10 mouse cellular contexts compared by ENCODE assay signal in genomic region chr4:125126186-125126585, GRCm38 (mm10). TPM values are rescaled to one million over a fixed set of nuclear protein-coding genes. Genes with fewer than 3 reads are reported as not detected.
DNase-seq lines count a peak whose midpoint lies in the region; ATAC-seq and TF ChIP-seq lines count a peak whose summit lies in the region.
"Had no signal": no experiment of that assay in that cellular context is flagged by ENCODE, and none has a peak within 500 bp of the region (broad histone marks: within the 10 kb centered on the region; RNA-seq: fewer than 3 reads in every experiment).

No protein-coding gene starts in this region.

- H3K9ac ChIP-seq in lung, postnatal 0 days (replicated peaks; ENCODE audit: low read depth): no peak overlapping the region
- no peak overlapping the region for H3K9ac ChIP-seq in limb, embryonic 15.5 days
- peak overlapping the region; percentile 79 for H3K9ac ChIP-seq in stomach, embryonic 16.5 days (ENCODE audit: low read length)

- H3K27ac ChIP-seq in lung, postnatal 0 days (ENCODE audit: low read length): no peak overlapping the region
- no peak overlapping the region for H3K27ac ChIP-seq in limb, embryonic 15.5 days
- H3K27ac ChIP-seq in stomach, embryonic 16.5 days (ENCODE audit: low read length): peak overlapping the region; percentile 94; the same call in 1 of the 2 replicates

- H3K4me1 ChIP-seq in lung, postnatal 0 days (ENCODE audit: insufficient read depth, low read depth, low read length): peaks cover 40% of the 10 kb centered on the region
- peaks cover 36% of the 10 kb centered on the region for H3K4me1 ChIP-seq in limb, embryonic 15.5 days
- H3K4me1 ChIP-seq in stomach, embryonic 16.5 days (ENCODE audit: control insufficient read depth, insufficient read depth, low read length): peaks cover 37% of the 10 kb centered on the region

- no peaks in the 10 kb centered on the region for H3K27me3 ChIP-seq in lung, postnatal 0 days (replicated peaks; ENCODE audit: insufficient read depth, low read length)
- peaks cover 8% of the 10 kb centered on the region for H3K27me3 ChIP-seq in limb, embryonic 15.5 days
- no peaks in the 10 kb centered on the region for H3K27me3 ChIP-seq in stomach, embryonic 16.5 days (ENCODE audit: control insufficient read depth, insufficient read depth, low read length)

- TF ChIP-seq CTCF in lung, postnatal 0 days (IDR thresholded peaks at IDR 0.05): no peak

- WGBS in lung, postnatal 0 days: 82% methylated on average over 3 of the region's 3 CpGs
- 81% methylated on average over 3 of the region's 3 CpGs for WGBS in limb, embryonic 15.5 days
- 83% methylated on average over 3 of the region's 3 CpGs for WGBS in stomach, embryonic 16.5 days

- no peaks in the 10 kb centered on the region for H3K36me3 ChIP-seq in lung, postnatal 0 days (ENCODE audit: insufficient read depth, low read length)
- no peaks in the 10 kb centered on the region; the same call in 1 of the 2 replicates for H3K36me3 ChIP-seq in limb, embryonic 15.5 days
- no peaks in the 10 kb centered on the region for H3K36me3 ChIP-seq in stomach, embryonic 16.5 days (ENCODE audit: control insufficient read depth, insufficient read depth, low read length)

- peak overlapping the region; percentile 95; the same call in 1 of the 2 replicates for H3K4me2 ChIP-seq in lung, postnatal 0 days (replicated peaks; ENCODE audit: low read depth, low read length)
- no peak overlapping the region for H3K4me2 ChIP-seq in limb, embryonic 15.5 days
- H3K4me2 ChIP-seq in stomach, embryonic 16.5 days (ENCODE audit: low read depth, low read length): peak overlapping the region; percentile 97

- TF ChIP-seq EP300 in lung, postnatal 0 days (IDR thresholded peaks at IDR 0.05): no peak

- DNase-seq in CD4-positive, CD25-positive, alpha-beta regulatory T cell, adult 2 months (ENCODE audit: low read depth, low spot score): peak; percentile 29
- no peak for DNase-seq in lung, postnatal 0 days (ENCODE audit: low spot score)
- DNase-seq in lung, adult 18-20 months: no peak
- DNase-seq in adrenal gland, adult 8-10 months: no peak
- no peak for DNase-seq in testis, postnatal 10 days (ENCODE audit: low spot score)
- DNase-seq: kidney, postnatal 10 days had no signal

- no peak for ATAC-seq in CD4-positive, CD25-positive, alpha-beta regulatory T cell, adult 4 months
- no peak for ATAC-seq in lung, postnatal 0 days
- ATAC-seq in limb, embryonic 15.5 days (ENCODE audit: insufficient number of reproducible peaks, low FRiP score, low TSS enrichment, low read depth): no peak
- no peak for ATAC-seq in stomach, embryonic 16.5 days (ENCODE audit: insufficient read depth, low FRiP score)
- ATAC-seq: hindbrain, embryonic 16.5 days had no signal

- H3K9me3 ChIP-seq in lung, postnatal 0 days (ENCODE audit: low read length): no peaks in the 10 kb centered on the region
- H3K9me3 ChIP-seq in limb, embryonic 15.5 days: no peaks in the 10 kb centered on the region
- no peaks in the 10 kb centered on the region for H3K9me3 ChIP-seq in stomach, embryonic 16.5 days (replicated peaks; ENCODE audit: control insufficient read depth, low read length)

- peak overlapping the region; percentile 75; the same call in 1 of the 2 replicates for H3K4me3 ChIP-seq in lung, postnatal 0 days (ENCODE audit: low read depth, low read length)
- peak overlapping the region; percentile 76 for H3K4me3 ChIP-seq in limb, embryonic 15.5 days
- H3K4me3 ChIP-seq in stomach, embryonic 16.5 days (replicated peaks; ENCODE audit: low read length): peak overlapping the region; percentile 82

RNA-seq across cellular contexts. Expression of gene Zc3h12a, which starts 1.5 kb away (rescaled TPM):
- 1 to 10 TPM; 3.6 to 4.4 TPM for polyA plus RNA-seq in CD4-positive, CD25-positive, alpha-beta regulatory T cell, adult 4 months (2017; shearing (Covaris generic))
- 1.6 and 2.3 TPM in 2 replicates for polyA plus RNA-seq in lung, postnatal 0 days (2015; fragmentation: Nextera tagmentation; extraction: Ambion mirVana)
- polyA plus RNA-seq in limb, embryonic 15.5 days (2015; fragmentation: Nextera tagmentation; extraction: Ambion mirVana): 1.8 and 2.1 TPM in 2 replicates
- 1.6 and 2.1 TPM in 2 replicates for polyA plus RNA-seq in stomach, embryonic 16.5 days (2015; fragmentation: Nextera tagmentation; extraction: Ambion mirVana)
- 10 to 100 TPM in 1 of 4 experiments, 1 to 10 TPM in 3; 7.2 to 10.2 (median 8.1) TPM for total RNA-seq in adrenal gland, adult 8-10 months (2022)

RNA-seq across cellular contexts. Expression of gene Meaf6, which starts 41.3 kb away (rescaled TPM):
- 10 to 100 TPM; 56.7 to 74.8 TPM for polyA plus RNA-seq in CD4-positive, CD25-positive, alpha-beta regulatory T cell, adult 4 months (2017; shearing (Covaris generic))
- 29.7 and 32.1 TPM in 2 replicates for polyA plus RNA-seq in lung, postnatal 0 days (2015; fragmentation: Nextera tagmentation; extraction: Ambion mirVana)
- 48.6 and 49.3 TPM in 2 replicates for polyA plus RNA-seq in limb, embryonic 15.5 days (2015; fragmentation: Nextera tagmentation; extraction: Ambion mirVana)
- polyA plus RNA-seq in stomach, embryonic 16.5 days (2015; fragmentation: Nextera tagmentation; extraction: Ambion mirVana): 41.5 and 45.0 TPM in 2 replicates
- 10 to 100 TPM; 24.8 to 35.4 (median 32.6) TPM for total RNA-seq in adrenal gland, adult 8-10 months (2022)

RNA-seq across cellular contexts. Expression of gene Snip1, which starts 59.7 kb away (rescaled TPM):
- polyA plus RNA-seq in CD4-positive, CD25-positive, alpha-beta regulatory T cell, adult 4 months (2017; shearing (Covaris generic)): 1 to 10 TPM; 5.1 to 8.8 TPM
- 17.4 and 18.0 TPM in 2 replicates for polyA plus RNA-seq in lung, postnatal 0 days (2015; fragmentation: Nextera tagmentation; extraction: Ambion mirVana)
- polyA plus RNA-seq in limb, embryonic 15.5 days (2015; fragmentation: Nextera tagmentation; extraction: Ambion mirVana): 30.5 and 31.0 TPM in 2 replicates
- 17.2 and 20.5 TPM in 2 replicates for polyA plus RNA-seq in stomach, embryonic 16.5 days (2015; fragmentation: Nextera tagmentation; extraction: Ambion mirVana)
- total RNA-seq in adrenal gland, adult 8-10 months (2022): 10 to 100 TPM; 17.2 to 20.1 (median 19.5) TPM
